Mouse (Mus musculus): ENCODE measurements at regions not wholly inside any gene's neighbourhood (a gene's known extent, or its start where the extent isn't known, plus 50 kb on each side); places are given as distances from the start of the nearest gene placed in this dataset.
"Not testable (repeated sequence)": the region's sequence is repeated elsewhere in the genome, so short reads cannot be mapped to it uniquely, and the experiment has no call there.

GRCm38 (mm10) chr14:9492228-9492627 lies 826.2 kb upstream of the 4930452B06Rik start:
- DNase-seq (ENCODE audit: low spot score): no peak

DNA sequence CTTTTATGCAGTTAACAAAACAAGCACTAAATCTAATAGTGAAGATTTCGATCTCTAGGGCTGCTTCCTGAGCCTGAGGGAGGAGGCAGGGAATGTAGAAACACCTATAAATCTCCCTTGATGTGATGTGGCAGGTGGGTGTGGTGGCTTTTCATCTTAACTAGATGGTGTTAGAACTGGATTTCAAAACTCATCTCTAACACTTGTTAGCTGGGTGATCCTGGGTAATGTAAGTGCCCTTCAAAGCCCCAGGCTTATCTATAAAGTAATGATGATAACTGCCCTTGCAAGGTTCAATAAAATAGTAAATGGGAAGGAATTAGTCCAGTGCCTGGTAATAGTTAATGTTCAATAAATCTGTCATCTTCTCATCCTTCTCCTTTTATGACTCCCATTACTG lies 822.5 kb upstream of the 4930452B06Rik start:
- DNase-seq (ENCODE audit: low spot score): no peak

DNA sequence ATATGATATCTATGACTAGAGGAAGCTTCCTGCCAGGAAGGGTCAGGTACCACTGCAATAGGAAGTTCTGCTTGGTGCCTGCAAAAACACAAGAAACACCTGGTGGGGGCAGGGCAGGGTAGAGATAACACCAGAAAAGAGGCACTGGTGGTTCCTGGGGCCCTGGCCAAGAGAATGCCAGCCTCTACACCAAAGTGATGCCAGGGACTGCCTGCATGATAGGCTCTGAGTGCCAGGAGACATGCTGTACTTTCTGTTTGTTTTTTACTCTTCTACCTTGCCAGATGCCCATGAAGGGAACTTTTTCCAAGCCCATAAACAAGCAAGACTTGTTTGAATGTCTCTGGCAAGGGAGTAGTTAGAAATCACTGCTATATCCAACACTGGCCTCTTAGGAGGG lies 812.9 kb upstream of the 4930452B06Rik start:
- peak; percentile 24 for DNase-seq (ENCODE audit: low spot score)

GRCm38 (mm10) chr14:9475169-9475568 lies 809.1 kb upstream of the 4930452B06Rik start:
- peak; percentile 53 for DNase-seq (ENCODE audit: low spot score)

DNA sequence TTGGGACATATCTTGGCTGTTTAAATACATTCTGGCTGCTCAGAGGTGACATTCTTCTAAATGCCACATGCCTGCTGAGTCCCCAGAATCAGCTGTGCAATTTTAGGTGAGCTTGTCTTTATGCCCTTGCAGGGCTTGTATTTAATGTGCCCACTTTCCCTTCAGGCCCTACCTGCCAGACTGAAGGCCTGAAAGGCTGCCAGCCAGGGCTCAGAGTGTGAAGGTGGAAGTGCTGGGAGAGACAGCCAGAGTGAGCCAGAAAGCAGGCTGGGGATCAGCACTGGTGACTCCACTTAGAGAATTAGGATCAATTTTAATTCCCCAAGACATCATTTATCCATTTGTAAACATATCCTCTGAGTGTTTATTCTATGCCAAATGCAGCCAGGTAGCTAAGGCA lies 803.6 kb upstream of the 4930452B06Rik start:
- no peak for DNase-seq (ENCODE audit: low spot score)

GRCm38 (mm10) chr14:9468654-9469053 lies 802.6 kb upstream of the 4930452B06Rik start:
- no peak for DNase-seq (ENCODE audit: low spot score)

GRCm38 (mm10) chr14:9467690-9468458 lies 801.8 kb upstream of the 4930452B06Rik start:
- DNase-seq (ENCODE audit: low spot score): no peak

GRCm38 (mm10) chr14:9460006-9460405 lies 794.0 kb upstream of the 4930452B06Rik start:
- no peak for DNase-seq (ENCODE audit: low spot score)

DNA sequence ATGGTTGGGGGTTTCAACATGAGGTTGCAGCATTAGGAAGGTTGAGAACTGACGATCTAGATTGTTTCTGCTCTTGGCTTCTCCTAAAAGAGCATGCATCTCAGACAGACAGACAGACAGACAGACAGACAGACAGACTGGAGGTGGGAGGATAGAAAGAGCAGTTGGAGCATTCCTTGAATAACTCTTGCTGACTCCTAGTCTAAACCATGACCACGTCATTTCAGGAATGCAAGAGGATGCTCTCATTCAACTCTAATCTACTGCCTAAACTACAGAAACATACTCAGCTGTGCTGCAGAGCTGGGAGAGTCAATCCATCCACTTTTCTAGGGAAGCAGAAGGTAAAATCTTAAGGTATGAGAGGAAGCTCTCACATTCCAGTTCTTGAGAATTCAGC lies 792.8 kb upstream of the 4930452B06Rik start:
- no peak for DNase-seq (ENCODE audit: low spot score)

DNA sequence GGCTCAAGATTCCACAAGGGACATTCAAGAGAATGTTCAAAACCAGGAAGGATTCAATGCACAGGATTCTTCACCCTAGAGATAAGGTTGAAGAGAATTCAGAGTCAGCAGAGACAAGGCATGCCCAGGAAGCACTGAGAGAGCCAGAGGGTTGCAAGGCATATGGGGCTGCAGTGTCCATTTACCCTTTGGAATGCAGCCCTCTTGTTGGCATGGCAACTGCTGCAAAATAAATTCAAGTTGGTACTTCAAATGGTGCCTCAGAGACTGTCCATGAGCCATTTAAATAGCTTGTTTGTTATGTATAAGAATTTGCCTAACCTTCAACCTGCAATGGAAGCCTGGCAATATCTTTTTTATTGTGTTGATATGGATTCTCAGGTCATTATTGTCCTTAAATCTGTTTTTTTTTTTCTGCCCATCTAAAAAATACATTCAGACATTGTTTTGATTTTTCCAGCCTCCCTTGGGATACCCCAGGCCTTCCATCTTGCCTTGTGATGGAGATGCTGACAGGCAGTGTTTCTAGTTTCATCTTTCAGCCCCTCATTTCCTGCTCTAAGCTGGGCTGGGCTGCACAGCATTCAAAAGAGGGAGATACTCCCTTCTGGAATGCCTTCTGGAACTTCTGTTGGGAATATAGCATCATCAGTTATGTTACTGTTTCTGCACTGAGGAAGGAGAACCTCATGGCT lies 791.9 kb upstream of the 4930452B06Rik start:
- no peak for DNase-seq (ENCODE audit: low spot score)

- no peak for DNase-seq (ENCODE audit: low spot score)
These were observed 789.9 kb upstream of the 4930452B06Rik start for GRCm38 (mm10) chr14:9455986-9456385.

GRCm38 (mm10) chr14:9449942-9450341 lies 783.9 kb upstream of the 4930452B06Rik start:
- peak; percentile 42 for DNase-seq (ENCODE audit: low spot score)

DNA sequence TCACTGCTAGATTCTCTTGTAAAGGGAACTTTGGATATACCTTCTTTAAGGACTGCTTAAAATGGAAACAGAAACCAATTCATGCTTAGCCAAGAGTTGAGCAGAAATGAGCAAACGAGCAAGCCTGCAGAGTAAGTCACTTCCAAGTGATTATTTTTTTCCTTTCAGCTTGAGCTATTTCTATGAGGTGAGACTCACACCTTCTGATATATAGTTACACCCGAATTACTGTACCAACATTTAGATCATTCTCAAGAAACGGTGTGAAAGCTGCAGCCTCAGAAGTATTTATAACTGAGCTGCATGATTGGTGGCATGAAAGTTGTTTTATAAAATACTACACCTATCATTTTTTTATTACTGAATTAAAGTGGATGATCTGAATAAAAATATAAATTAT lies 771.9 kb upstream of the 4930452B06Rik start:
- DNase-seq (ENCODE audit: low spot score): no peak

- DNase-seq (ENCODE audit: low spot score): no peak
These were observed 769.1 kb upstream of the 4930452B06Rik start for GRCm38 (mm10) chr14:9435136-9435535.

DNA sequence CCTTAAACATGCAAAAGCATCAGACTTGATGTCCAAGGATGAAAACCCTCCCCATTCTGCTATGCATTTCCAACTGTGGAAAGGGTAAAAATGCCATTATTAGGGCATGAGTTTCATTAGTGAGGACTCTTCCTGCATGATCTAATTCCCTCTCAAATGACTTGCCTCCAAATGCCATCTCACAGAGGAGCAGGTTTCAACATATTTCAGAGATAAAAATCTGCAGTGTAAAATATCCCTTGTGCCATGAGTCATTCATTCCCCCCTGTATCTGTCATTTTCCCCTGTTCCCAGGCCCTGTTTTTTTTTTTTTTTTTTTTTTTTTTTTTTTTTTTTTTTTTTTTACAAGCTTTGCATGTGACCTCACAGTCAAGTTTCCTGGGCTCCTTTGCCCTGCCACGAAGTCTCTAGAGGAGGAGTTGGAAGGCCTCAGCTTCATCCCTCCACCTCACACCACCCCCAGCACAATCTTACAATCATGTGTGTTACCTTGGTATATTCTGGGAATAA lies 767.1 kb upstream of the 4930452B06Rik start:
- no peak for DNase-seq (ENCODE audit: low spot score)

GRCm38 (mm10) chr14:9431798-9432197 lies 765.8 kb upstream of the 4930452B06Rik start:
- DNase-seq (ENCODE audit: low spot score): no peak

DNA sequence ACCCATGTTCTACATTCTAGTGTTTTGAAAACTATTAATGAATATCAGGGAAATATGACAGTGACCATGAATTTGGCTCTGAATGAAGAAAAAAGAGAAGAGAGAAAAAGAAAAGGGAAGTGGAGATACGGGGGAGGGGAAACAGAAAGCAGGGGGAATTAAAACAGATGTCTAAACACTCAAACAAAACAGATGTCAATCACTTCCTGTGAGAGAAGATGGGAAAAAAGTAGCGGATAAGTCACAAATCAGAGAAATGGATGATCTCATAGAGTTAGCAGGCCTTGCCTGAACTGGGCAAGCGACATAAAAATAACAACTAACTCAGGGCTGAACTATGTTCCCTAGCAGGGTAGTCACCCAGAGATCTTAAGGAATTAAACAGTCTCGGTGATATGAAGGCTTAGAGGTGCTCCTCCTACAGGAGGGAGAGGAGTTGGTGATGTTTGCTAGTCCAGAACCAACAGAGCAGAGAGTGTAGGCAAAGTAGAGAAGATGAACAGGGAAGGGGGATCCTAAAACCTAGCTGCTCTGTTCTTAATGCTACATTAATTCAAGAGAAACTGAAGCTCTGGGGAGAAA lies 745.9 kb upstream of the 4930452B06Rik start:
- no peak for DNase-seq (ENCODE audit: low spot score)

DNA sequence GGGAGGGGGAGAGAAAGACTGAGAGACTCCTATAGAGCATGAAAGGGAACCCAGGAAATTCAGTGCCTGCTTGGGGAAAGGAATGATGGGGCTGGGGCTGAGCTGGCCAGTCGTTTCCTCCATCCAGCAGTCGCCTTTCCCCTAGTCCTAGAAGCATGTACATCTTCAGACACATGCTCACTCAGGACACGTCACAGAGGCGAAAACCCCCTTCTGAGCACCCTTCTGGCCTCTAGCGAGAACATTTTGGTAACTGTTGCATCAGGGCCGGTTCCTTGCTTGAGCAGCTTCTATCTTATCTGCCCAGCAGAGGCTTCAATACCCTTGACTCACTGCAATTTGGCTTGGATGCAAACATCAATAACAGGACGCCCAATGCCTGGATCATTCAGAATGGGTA lies 737.6 kb upstream of the 4930452B06Rik start:
- no peak for DNase-seq (ENCODE audit: low spot score)

GRCm38 (mm10) chr14:9400861-9401260 lies 734.8 kb upstream of the 4930452B06Rik start:
- DNase-seq (ENCODE audit: low spot score): no peak

- peak; percentile 74 for DNase-seq (ENCODE audit: low spot score)
These were observed 727.3 kb upstream of the 4930452B06Rik start for GRCm38 (mm10) chr14:9393271-9393771.

DNA sequence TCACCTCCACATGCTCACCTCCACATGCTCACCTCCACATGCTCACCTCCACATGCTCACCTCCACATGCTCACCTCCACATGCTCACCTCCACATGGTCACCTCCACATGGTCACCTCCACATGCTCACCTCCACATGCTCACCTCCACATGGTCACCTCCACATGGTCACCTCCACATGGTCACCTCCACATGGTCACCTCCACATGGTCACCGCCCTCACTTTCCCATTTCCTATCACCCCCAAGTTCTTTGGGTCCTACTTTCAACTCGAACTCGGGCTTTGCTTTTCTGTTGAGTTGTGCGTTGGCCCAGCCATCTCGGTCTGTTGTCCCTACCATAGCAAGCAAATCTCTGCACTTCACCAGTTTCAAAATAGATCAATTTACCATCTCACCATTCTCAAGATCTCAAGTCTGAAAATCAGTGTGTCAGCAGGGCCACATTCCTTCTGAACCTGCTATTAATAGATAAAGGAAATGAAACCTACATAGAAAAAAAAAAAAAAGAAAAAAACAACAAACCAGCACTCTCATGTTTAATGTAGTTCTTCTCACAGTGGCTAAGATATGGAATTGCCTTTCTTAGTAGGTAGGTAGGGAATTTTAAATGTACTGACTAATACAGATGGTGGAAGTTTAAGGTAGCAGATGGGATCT lies 724.0 kb upstream of the 4930452B06Rik start:
- DNase-seq (ENCODE audit: low spot score): not testable (repeated sequence)

DNA sequence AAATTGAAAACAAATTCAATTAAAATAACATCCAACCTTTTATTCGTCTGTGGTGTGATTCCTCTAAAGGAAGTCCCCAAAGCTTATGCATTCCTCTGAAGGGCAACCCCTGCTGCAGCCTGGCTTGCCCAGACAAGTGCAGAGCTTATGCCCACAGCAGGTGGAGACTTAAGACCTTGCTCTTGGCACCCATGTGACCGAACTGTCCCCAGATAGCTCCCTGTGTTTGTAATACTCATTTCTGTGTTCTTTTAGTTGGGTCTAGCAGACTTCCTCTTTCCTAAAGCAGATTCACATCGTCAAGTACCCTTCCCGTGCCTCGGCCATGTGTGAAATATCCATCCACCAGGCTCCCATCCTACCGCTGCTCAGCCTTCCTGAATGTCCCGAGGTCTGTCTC lies 723.1 kb upstream of the 4930452B06Rik start:
- peak; percentile 25 for DNase-seq (ENCODE audit: low spot score)
